Mouse (Mus musculus): ENCODE measurements at regions not wholly inside any gene's neighbourhood (a gene's known extent, or its start where the extent isn't known, plus 50 kb on each side); places are given as distances from the start of the nearest gene placed in this dataset.
A peak's percentile ranks its signal among the peaks of the same experiment; 100 is the strongest.

- Histone ChIP-seq H3K9ac (ENCODE audit: low read depth, low read length, severe bottlenecking) (0 out of 2 replicates have a peak overlapping the region, but pooled peaks have one; percentile 16), H3K4me2 (replicated peaks; ENCODE audit: low read depth, low read length, severe bottlenecking) (peak overlapping the region; percentile 27), H3K36me3 (ENCODE audit: control insufficient read depth, insufficient read depth, low read length) (no peaks in the 10 kb centered on the region), H3K27me3 (ENCODE audit: control insufficient read depth, insufficient read depth, low read length) (no peaks in the 10 kb centered on the region), H3K4me3 (replicated peaks; ENCODE audit: low read length) (no peak overlapping the region), H3K27ac (replicated peaks; ENCODE audit: low read depth, low read length) (no peak overlapping the region), H3K4me1 (ENCODE audit: control insufficient read depth, insufficient read depth, low read length) (peaks cover 20% of the 10 kb centered on the region), H3K9me3 (ENCODE audit: control insufficient read depth, low read length) (no peaks in the 10 kb centered on the region)
- 13% methylated on average over 18 of the region's 18 CpGs for WGBS
- ATAC-seq (ENCODE audit: low FRiP score, low read depth) (no peak), DNase-seq (ENCODE audit: low spot score) (no peak)
- no peak for TF ChIP-seq POLR2A (IDR thresholded peaks at IDR 0.05; ENCODE audit: borderline replicate concordance, extremely low read depth, insufficient read depth, insufficient read length)
Observed at GRCm38 (mm10) chr14:105802529-105803280, 93.9 kb downstream of the Spry2 start.

DNA sequence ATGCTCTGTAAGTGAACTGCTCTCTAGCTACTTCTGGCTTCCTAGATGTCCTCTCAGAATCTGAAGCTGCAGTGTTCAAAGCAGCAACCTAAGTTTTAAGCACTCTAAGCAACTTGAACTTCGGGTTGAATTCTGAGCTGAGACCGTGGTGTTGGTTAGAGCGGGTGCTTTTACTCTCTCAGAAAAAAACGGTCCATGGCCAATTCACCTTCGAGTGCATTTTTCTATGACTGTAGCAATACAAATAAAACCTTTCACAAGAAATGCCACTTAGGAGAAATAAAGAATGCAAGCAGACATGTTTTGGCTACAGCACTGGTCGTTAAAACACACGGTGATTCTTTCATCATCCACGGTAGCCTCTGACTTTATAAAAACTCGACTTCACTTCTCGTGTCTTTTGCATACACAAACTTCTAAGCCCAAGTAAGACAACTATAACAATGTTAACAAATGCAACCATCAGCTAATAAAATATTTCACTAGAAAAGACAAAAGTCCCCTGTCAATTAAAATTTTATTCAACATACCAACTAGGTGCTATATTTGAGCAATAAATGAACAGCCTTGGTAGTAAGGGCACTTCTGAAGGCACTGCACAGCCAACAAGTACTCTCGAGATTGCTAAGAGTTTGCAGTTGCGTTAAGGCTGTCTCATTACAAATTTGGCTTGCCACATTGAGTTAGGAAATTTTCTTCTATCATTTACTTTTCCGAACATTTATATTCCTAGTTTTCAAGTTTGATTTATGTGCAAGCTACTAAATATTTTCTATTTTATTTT lies 96.3 kb downstream of the Spry2 start:
- WGBS, result 25% methylated on average over 13 of the region's 13 CpGs
- Histone ChIP-seq H3K9me3 (ENCODE audit: control insufficient read depth, low read length) (no peaks in the 10 kb centered on the region), H3K27me3 (ENCODE audit: control insufficient read depth, insufficient read depth, low read length) (no peaks in the 10 kb centered on the region), H3K9ac (ENCODE audit: low read depth, low read length, severe bottlenecking) (no peak overlapping the region), H3K4me1 (ENCODE audit: control insufficient read depth, insufficient read depth, low read length) (peaks cover 20% of the 10 kb centered on the region), H3K27ac (replicated peaks; ENCODE audit: low read depth, low read length) (no peak overlapping the region), H3K4me3 (replicated peaks; ENCODE audit: low read length) (no peak overlapping the region), H3K36me3 (ENCODE audit: control insufficient read depth, insufficient read depth, low read length) (no peaks in the 10 kb centered on the region), H3K4me2 (replicated peaks; ENCODE audit: low read depth, low read length, severe bottlenecking) (peak overlapping the region; percentile 22)
- DNase-seq (ENCODE audit: low spot score) (no peak), ATAC-seq (ENCODE audit: low FRiP score, low read depth) (peak; percentile 6; the same call in 1 of the 2 replicates)
- no peak for TF ChIP-seq POLR2A (IDR thresholded peaks at IDR 0.05; ENCODE audit: borderline replicate concordance, extremely low read depth, insufficient read depth, insufficient read length)

GRCm38 (mm10) chr14:105799401-105799861 lies 97.2 kb downstream of the Spry2 start:
- peaks cover 20% of the 10 kb centered on the region for H3K4me1 ChIP-seq (ENCODE audit: control insufficient read depth, insufficient read depth, low read length)
- H3K27ac ChIP-seq (replicated peaks; ENCODE audit: low read depth, low read length), result no peak overlapping the region
- DNase-seq (ENCODE audit: low spot score) (peak; percentile 49), ATAC-seq (ENCODE audit: low FRiP score, low read depth) (peak; percentile 75)
- H3K9me3 ChIP-seq (ENCODE audit: control insufficient read depth, low read length), result no peaks in the 10 kb centered on the region
- no peak overlapping the region for H3K4me3 ChIP-seq (replicated peaks; ENCODE audit: low read length)
- no peaks in the 10 kb centered on the region for H3K27me3 ChIP-seq (ENCODE audit: control insufficient read depth, insufficient read depth, low read length)
- TF ChIP-seq POLR2A (IDR thresholded peaks at IDR 0.05; ENCODE audit: borderline replicate concordance, extremely low read depth, insufficient read depth, insufficient read length), result no peak
- H3K9ac ChIP-seq (ENCODE audit: low read depth, low read length, severe bottlenecking), result no peak overlapping the region
- peak overlapping the region; percentile 22; the same call in 1 of the 2 replicates for H3K4me2 ChIP-seq (replicated peaks; ENCODE audit: low read depth, low read length, severe bottlenecking)
- H3K36me3 ChIP-seq (ENCODE audit: control insufficient read depth, insufficient read depth, low read length), result no peaks in the 10 kb centered on the region
- WGBS, result 14% methylated on average over 3 of the region's 3 CpGs

DNA sequence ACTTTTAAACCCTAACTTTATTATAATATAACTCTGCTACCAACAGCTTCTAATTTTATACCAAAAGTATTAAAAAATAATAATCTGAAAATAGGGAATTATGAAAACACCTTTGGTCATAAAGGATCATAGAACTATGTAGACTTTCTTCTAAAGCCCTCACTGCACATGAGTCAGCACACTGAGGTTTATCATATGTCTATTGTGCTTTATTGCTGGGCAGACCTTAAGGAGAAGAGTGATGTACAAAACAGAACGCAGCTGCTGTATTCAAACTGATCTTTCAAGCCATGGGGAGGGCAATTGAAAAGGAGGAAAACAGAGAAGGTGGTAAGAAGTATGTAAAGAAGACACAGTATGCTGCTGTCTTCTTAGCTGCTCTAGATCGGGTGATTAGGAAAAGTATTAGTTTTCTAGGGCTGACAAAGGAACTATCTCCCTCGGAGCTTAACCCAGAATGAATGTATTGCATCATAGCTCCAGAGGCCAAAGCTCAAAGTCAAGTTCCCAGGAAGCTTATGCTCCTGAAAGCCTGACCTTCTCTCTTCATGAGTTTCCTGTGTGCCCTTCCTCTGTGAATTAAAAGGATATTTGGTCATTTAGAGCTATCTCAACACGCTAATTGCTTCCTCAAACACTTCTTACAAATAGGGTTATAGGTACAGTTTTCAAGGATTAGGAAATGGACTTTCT lies 103.5 kb downstream of the Spry2 start:
- Histone ChIP-seq H3K36me3 (ENCODE audit: control insufficient read depth, insufficient read depth, low read length) (no peaks in the 10 kb centered on the region), H3K4me2 (replicated peaks; ENCODE audit: low read depth, low read length, severe bottlenecking) (no peak overlapping the region), H3K4me3 (replicated peaks; ENCODE audit: low read length) (no peak overlapping the region), H3K4me1 (ENCODE audit: control insufficient read depth, insufficient read depth, low read length) (no peaks in the 10 kb centered on the region), H3K9ac (ENCODE audit: low read depth, low read length, severe bottlenecking) (no peak overlapping the region), H3K27ac (replicated peaks; ENCODE audit: low read depth, low read length) (no peak overlapping the region), H3K9me3 (ENCODE audit: control insufficient read depth, low read length) (no peaks in the 10 kb centered on the region), H3K27me3 (ENCODE audit: control insufficient read depth, insufficient read depth, low read length) (no peaks in the 10 kb centered on the region)
- 80% methylated on average over 4 of the region's 4 CpGs for WGBS
- TF ChIP-seq POLR2A (IDR thresholded peaks at IDR 0.05; ENCODE audit: borderline replicate concordance, extremely low read depth, insufficient read depth, insufficient read length), result no peak
- DNase-seq (ENCODE audit: low spot score) (no peak), ATAC-seq (ENCODE audit: low FRiP score, low read depth) (no peak)

GRCm38 (mm10) chr14:105790441-105790840 lies 106.2 kb downstream of the Spry2 start:
- Histone ChIP-seq H3K4me1 (ENCODE audit: control insufficient read depth, insufficient read depth, low read length) (no peaks in the 10 kb centered on the region), H3K36me3 (ENCODE audit: control insufficient read depth, insufficient read depth, low read length) (no peaks in the 10 kb centered on the region), H3K9me3 (ENCODE audit: control insufficient read depth, low read length) (no peaks in the 10 kb centered on the region), H3K9ac (ENCODE audit: low read depth, low read length, severe bottlenecking) (no peak overlapping the region), H3K4me3 (replicated peaks; ENCODE audit: low read length) (no peak overlapping the region), H3K27me3 (ENCODE audit: control insufficient read depth, insufficient read depth, low read length) (no peaks in the 10 kb centered on the region), H3K4me2 (replicated peaks; ENCODE audit: low read depth, low read length, severe bottlenecking) (no peak overlapping the region), H3K27ac (replicated peaks; ENCODE audit: low read depth, low read length) (no peak overlapping the region)
- whole genome bisulfite sequencing, result 90% methylated on average over 4 of the region's 4 CpGs
- no peak for ATAC-seq (ENCODE audit: low FRiP score, low read depth)
- no peak for TF ChIP-seq POLR2A (IDR thresholded peaks at IDR 0.05; ENCODE audit: borderline replicate concordance, extremely low read depth, insufficient read depth, insufficient read length)
- no peak for DNase-seq (ENCODE audit: low spot score)
